Mouse (Mus musculus) heart, embryonic 14.5 days (tissue): ENCODE data around the gene Prr29. TPM values are rescaled to one million over a fixed set of nuclear protein-coding genes. Genes with fewer than 3 reads are reported as not detected.
A peak's percentile ranks its signal among the peaks of the same experiment; 100 is the strongest.
"Not testable (repeated sequence)": the region's sequence is repeated elsewhere in the genome, so short reads cannot be mapped to it uniquely, and the experiment has no call there.

Experiments used
- ATAC-seq: fragments of 200-750 bp; cut with Nextera tagmentation; 2 replicates; pipeline ENCODE4 v1.8.0; 2017; ENCODE audit warnings: low read depth, moderate TSS enrichment; ENCODE audit not compliant: insufficient number of reproducible peaks, insufficient read depth, low FRiP score
- H3K27ac ChIP-seq, 2 experiments: fragments of 200-500 bp in 1 of 2; fragments of 300-500 bp in 1 of 2; sonication (generic) in 1 of 2; replicated peaks in 1 of 2; 2 replicates each; pipeline ENCODE4 v1.5.1; 2012 to 2014; ENCODE audit warnings: low read depth in 2 of 2, low read length in 2 of 2, control low read depth in 1 of 2, mild to moderate bottlenecking in 1 of 2, mixed read lengths in 1 of 2; ENCODE audit not compliant: control insufficient read depth in 1 of 2, insufficient read depth in 1 of 2
- H3K27me3 ChIP-seq: fragments of 300-500 bp; sonication (generic); 2 replicates; pipeline ENCODE4 v1.6.1; 2014; ENCODE audit warnings: mild to moderate bottlenecking, low read length, control low read depth; ENCODE audit not compliant: control insufficient read depth, insufficient read depth
- H3K36me3 ChIP-seq: fragments of 300-500 bp; sonication (generic); 2 replicates; pipeline ENCODE4 v1.6.1; 2014; ENCODE audit warnings: mild to moderate bottlenecking, control low read depth, low read length, mixed read lengths; ENCODE audit not compliant: control insufficient read depth, insufficient read depth
- H3K4me1 ChIP-seq, 2 experiments: fragments of 200-500 bp in 1 of 2; fragments of 300-500 bp in 1 of 2; sonication (generic) in 1 of 2; 2 replicates each; pipeline ENCODE4 v1.6.1; 2012 to 2014; ENCODE audit warnings: low read length in 2 of 2, control low read depth in 1 of 2, mixed read lengths in 1 of 2; ENCODE audit not compliant: control insufficient read depth in 2 of 2, insufficient read depth in 2 of 2
- H3K4me2 ChIP-seq: fragments of 300-500 bp; sonication (generic); 2 replicates; pipeline ENCODE4 v1.6.1; 2014; ENCODE audit warnings: mild to moderate bottlenecking, low read length
- H3K4me3 ChIP-seq, 2 experiments: fragments of 200-500 bp in 1 of 2; fragments of 300-500 bp in 1 of 2; sonication (generic) in 1 of 2; 2 replicates each; pipeline ENCODE4 v1.5.1; 2012 to 2014; ENCODE audit warnings: low read length in 2 of 2, mild to moderate bottlenecking in 2 of 2, control low read depth in 1 of 2, low read depth in 1 of 2, moderate library complexity in 1 of 2; ENCODE audit not compliant: control insufficient read depth in 1 of 2, insufficient read depth in 1 of 2
- H3K9ac ChIP-seq: fragments of 300-500 bp; sonication (generic); 2 replicates; pipeline ENCODE4 v1.6.1; 2014; ENCODE audit warnings: mild to moderate bottlenecking, low read length
- H3K9me3 ChIP-seq: fragments of 300-500 bp; sonication (generic); 2 replicates; pipeline ENCODE4 v1.6.1; 2016; ENCODE audit warnings: low read length, control low read depth; ENCODE audit not compliant: control insufficient read depth
- WGBS: fragments of 180-500 bp; shearing (Covaris S2); extraction: QIAGEN DNeasy Blood & Tissue Kit; methylation state at CpG from one replicate; pipeline ENCODE4 v1.1.7; 2014; 5-methylcytosine and 5-hydroxymethylcytosine counted together
- polyA plus RNA-seq: library from polyadenylated mRNA; unstranded; fragments of >200 nt; fragmentation: Nextera tagmentation; extraction: Ambion mirVana; gene quantifications from 2 replicates; pipeline ENCODE4 v1.2.1, GENCODE M21; 2014

Prr29 gene
- polyA plus RNA-seq, 1 experiment from 2014 or later = 0.35 TPM

- H3K27ac ChIP-seq = peak overlapping the region in 1 of 2 experiments; percentile 11; a peak in 1 of 4 replicates
Measured at GRCm38 (mm10) chr11:106389611-106390010, 24.3 kb downstream of the Prr29 start.

DNA sequence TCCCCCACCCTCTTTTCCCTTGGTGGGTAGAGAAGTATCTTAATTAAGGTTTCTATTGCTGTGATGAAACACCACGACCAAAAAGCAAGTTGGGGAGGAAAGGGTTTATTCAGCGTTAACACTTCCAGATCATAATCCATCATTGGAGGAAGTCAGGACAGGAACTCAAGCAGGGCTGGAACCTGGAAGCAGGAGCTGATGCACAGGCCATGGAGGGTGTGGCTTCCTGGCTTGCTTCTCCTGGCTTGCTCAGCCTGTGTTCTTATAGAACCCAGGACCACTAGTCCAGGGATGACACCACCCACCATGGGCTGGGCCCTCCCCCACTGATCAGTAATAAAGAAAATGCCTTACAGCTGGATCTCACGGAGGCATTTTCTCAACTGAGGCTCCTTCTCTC is 25.5 kb downstream of the Prr29 start:
- 44% methylated on average over 3 of the region's 3 CpGs for WGBS
- no peak overlapping the region for H3K9ac ChIP-seq
- peaks cover 3 to 8% of the 10 kb centered on the region in 2 experiments for H3K4me1 ChIP-seq
- no peak overlapping the region for H3K4me3 ChIP-seq
- no peaks in the 10 kb centered on the region for H3K27me3 ChIP-seq
- H3K27ac ChIP-seq = no peak overlapping the region
- H3K9me3 ChIP-seq = no peaks in the 10 kb centered on the region
- no peak overlapping the region for H3K4me2 ChIP-seq
- no peak for ATAC-seq
- peaks cover 7% of the 10 kb centered on the region; the same call in 1 of the 2 replicates for H3K36me3 ChIP-seq

More at GRCm38 (mm10) chr11:106389611-106390010, 24.3 kb downstream of the Prr29 start:
- H3K36me3 ChIP-seq = peaks cover 4% of the 10 kb centered on the region; the same call in 1 of the 2 replicates
- ATAC-seq = no peak
- H3K4me2 ChIP-seq = no peak overlapping the region
- WGBS = 20% methylated on average over 3 of the region's 3 CpGs
- peaks cover 3 to 8% of the 10 kb centered on the region in 2 experiments for H3K4me1 ChIP-seq
- H3K4me3 ChIP-seq = no peak overlapping the region
- H3K9me3 ChIP-seq = no peaks in the 10 kb centered on the region
- H3K27me3 ChIP-seq = no peaks in the 10 kb centered on the region
- H3K9ac ChIP-seq = no peak overlapping the region

GRCm38 (mm10) chr11:106391546-106392188 is 26.4 kb downstream of the Prr29 start:
- Histone ChIP-seq H3K9ac (no peak overlapping the region), H3K9me3 (no peaks in the 10 kb centered on the region), H3K27me3 (no peaks in the 10 kb centered on the region), H3K4me1 (peaks cover 3 to 8% of the 10 kb centered on the region in 2 experiments), H3K4me2 (no peak overlapping the region), H3K27ac (no peak overlapping the region), H3K36me3 (peaks cover 7% of the 10 kb centered on the region; the same call in 1 of the 2 replicates), H3K4me3 (no peak overlapping the region)
- no peak for ATAC-seq
- 30% methylated on average over 6 of the region's 6 CpGs for WGBS

DNA sequence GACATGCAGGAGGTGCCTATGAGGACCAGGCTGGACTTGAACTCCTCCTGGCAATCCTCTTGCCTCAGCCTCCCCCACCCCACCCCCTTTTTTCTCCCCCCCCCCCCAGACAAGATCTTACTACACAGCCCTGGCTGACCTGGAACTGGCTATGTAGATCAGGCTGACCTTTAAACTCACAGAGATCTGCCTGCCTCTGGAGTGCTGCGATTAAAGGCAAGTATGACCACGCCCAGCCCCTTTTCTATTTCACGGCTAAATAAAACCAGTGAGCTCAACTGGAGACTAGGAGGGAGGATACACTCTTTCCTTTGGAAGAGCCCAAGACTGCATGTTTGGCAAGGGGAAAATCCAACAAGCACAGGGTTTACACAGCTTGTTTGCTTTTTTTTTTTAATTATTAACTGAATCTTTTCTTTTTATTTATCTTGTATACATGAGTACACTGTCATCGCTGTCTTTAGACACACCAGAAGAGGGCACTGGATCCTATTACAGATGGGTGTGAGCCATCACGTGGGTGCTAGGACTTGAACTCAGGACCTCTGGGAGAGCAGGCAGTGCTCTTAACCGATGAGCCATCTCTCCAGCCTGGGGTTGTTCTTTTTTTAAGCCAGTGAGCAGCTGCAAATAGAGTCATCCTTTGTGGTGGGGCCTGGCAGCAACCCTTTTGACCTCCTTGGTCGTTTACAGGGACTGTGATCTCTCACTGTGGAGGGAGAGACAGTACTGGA is 27.5 kb downstream of the Prr29 start:
- Histone ChIP-seq H3K27me3 (no peaks in the 10 kb centered on the region), H3K36me3 (peaks cover 12% of the 10 kb centered on the region; the same call in 1 of the 2 replicates), H3K4me3 (no peak overlapping the region), H3K4me1 (peaks cover 3 to 4% of the 10 kb centered on the region in 2 experiments; a peak in 3 of 4 replicates), H3K27ac (no peak overlapping the region), H3K9ac (no peak overlapping the region), H3K4me2 (no peak overlapping the region), H3K9me3 (no peaks in the 10 kb centered on the region)
- no peak for ATAC-seq
- 63% methylated on average over 7 of the region's 7 CpGs for WGBS

GRCm38 (mm10) chr11:106393331-106393616 is 28.0 kb downstream of the Prr29 start:
- Histone ChIP-seq H3K4me3 (no peak overlapping the region), H3K9me3 (no peaks in the 10 kb centered on the region), H3K4me2 (no peak overlapping the region), H3K27me3 (no peaks in the 10 kb centered on the region), H3K9ac (no peak overlapping the region), H3K36me3 (peaks cover 17% of the 10 kb centered on the region), H3K27ac (no peak overlapping the region), H3K4me1 (peaks cover 2 to 3% of the 10 kb centered on the region in 2 experiments; a peak in 2 of 4 replicates)
- no peak for ATAC-seq
- 54% methylated on average over 4 of the region's 4 CpGs for WGBS

DNA sequence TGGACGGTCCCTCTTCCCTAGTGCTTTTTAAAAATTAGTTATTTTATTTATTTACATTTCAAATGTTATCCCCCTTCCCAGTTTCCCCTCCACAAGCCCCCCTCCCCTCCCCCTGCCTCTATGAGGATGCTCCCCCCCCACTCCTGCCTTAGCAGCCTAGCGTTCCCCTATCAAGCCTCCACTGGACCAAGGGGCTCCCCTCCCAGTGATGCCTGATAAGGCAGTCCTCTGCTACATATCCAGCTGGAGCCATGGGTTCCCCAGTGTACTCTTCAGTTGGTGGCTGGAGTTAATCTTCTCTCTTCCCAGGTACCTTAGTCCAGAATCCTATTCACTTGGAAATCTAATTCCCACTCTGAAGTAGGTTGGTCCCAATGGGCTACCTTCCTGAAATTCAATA is 28.8 kb downstream of the Prr29 start:
- peaks cover 24% of the 10 kb centered on the region for H3K36me3 ChIP-seq
- not testable (repeated sequence) for H3K9ac ChIP-seq, H3K4me3 ChIP-seq, H3K27me3 ChIP-seq, H3K9me3 ChIP-seq, H3K4me2 ChIP-seq, ATAC-seq, H3K4me1 ChIP-seq, H3K27ac ChIP-seq
- WGBS = 59% methylated on average over 2 of the region's 2 CpGs

DNA sequence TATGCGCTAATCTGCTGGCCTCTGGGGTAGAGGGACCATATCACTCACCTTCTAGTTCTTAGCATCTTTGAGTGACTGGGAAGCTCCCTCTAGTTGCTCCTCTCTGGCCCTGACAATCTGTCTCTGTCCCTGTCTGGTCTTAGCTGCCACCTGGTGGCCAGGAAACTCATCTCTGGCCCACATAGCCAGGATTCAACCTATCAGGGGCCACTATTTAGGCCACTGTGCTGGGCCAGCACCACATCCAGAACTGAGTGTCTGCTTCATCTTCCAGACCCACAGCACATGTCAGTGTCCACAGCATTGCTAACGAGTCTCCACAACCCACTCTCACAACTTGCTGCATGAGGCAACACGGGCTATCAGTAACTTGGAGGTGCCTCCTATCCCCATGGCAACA is 32.4 kb downstream of the Prr29 start:
- H3K4me3 ChIP-seq = no peak overlapping the region
- ATAC-seq = no peak
- H3K9me3 ChIP-seq = no peaks in the 10 kb centered on the region
- no peaks in the 10 kb centered on the region for H3K4me1 ChIP-seq
- no peaks in the 10 kb centered on the region for H3K27me3 ChIP-seq
- no peak overlapping the region for H3K4me2 ChIP-seq
- 93% methylated on average over 3 of the region's 3 CpGs for WGBS
- H3K36me3 ChIP-seq = peaks cover 47% of the 10 kb centered on the region
- H3K27ac ChIP-seq = no peak overlapping the region
- no peak overlapping the region for H3K9ac ChIP-seq
